Mouse (Mus musculus): ENCODE results near the gene Hmga1b.

DNA sequence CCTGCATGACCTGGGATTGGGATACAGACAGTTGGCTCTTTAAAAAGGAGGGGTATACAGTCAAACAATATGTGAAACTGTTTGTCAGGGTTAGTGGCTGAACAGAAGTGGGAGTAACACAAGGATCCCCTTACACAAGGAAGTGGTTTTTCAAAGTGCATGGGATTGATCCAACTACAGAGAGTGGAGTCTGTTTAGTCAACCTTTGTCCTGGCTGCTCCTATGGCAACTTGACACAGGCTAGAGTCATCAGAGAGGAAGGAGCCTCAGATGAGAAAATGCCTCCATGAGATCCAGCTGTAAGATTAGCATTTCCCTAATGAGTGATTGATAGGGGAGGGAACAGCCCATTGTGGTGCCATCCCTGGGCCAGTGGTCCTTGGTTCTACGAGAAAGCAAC lies 5.6 kb downstream of the Hmga1b start:
- no peak for TF ChIP-seq EP300 (IDR thresholded peaks at IDR 0.05)
- TF ChIP-seq CTCF (IDR thresholded peaks at IDR 0.05), result no peak
